Mouse (Mus musculus) midbrain, embryonic 10.5 days (tissue): ENCODE measurements around the gene Ctnna2. TPM values are rescaled to one million over a fixed set of nuclear protein-coding genes. Genes with fewer than 3 reads are reported as not detected.
A peak's percentile ranks its signal among the peaks of the same experiment; 100 is the strongest.

Experiments
- DNase-seq: peaks from one replicate; pipeline ENCODE4 v3.0.0-alpha.2; 2017; ENCODE audit warnings: low spot score
- H3K27ac ChIP-seq: fragments of 300-500 bp; sonication (generic); replicated peaks from 2 replicates; pipeline ENCODE4 v1.5.1; 2016; ENCODE audit warnings: mild to moderate bottlenecking
- H3K27me3 ChIP-seq: fragments of 300-500 bp; sonication (generic); 2 replicates; pipeline ENCODE4 v1.6.1; 2016; ENCODE audit warnings: low read depth, mild to moderate bottlenecking; ENCODE audit not compliant: poor library complexity, severe bottlenecking
- H3K36me3 ChIP-seq: fragments of 300-500 bp; sonication (generic); 2 replicates; pipeline ENCODE4 v1.6.1; 2016; ENCODE audit warnings: mild to moderate bottlenecking, moderate library complexity
- H3K4me1 ChIP-seq: fragments of 300-500 bp; sonication (generic); 2 replicates; pipeline ENCODE4 v1.6.1; 2016
- H3K4me3 ChIP-seq: fragments of 300-500 bp; sonication (generic); 2 replicates; pipeline ENCODE4 v1.5.1; 2016; ENCODE audit warnings: mild to moderate bottlenecking, moderate library complexity
- H3K9me3 ChIP-seq: fragments of 300-500 bp; sonication (generic); replicated peaks from 2 replicates; pipeline ENCODE4 v1.6.1; 2016; ENCODE audit warnings: mild to moderate bottlenecking
- WGBS: fragments of 180-500 bp; shearing (Covaris S2); methylation state at CpG from one replicate; pipeline ENCODE4 v1.1.7; 2016; 5-methylcytosine and 5-hydroxymethylcytosine counted together
- polyA plus RNA-seq: library from polyadenylated mRNA; unstranded; fragments of >200 nt; fragmentation: Nextera tagmentation; extraction: Ambion mirVana; gene quantifications from 2 replicates; pipeline ENCODE4 v1.2.1, GENCODE M21; 2016

The Ctnna2 gene
- polyA plus RNA-seq, 1 experiment from 2014 or later, result 21.6 TPM

DNA sequence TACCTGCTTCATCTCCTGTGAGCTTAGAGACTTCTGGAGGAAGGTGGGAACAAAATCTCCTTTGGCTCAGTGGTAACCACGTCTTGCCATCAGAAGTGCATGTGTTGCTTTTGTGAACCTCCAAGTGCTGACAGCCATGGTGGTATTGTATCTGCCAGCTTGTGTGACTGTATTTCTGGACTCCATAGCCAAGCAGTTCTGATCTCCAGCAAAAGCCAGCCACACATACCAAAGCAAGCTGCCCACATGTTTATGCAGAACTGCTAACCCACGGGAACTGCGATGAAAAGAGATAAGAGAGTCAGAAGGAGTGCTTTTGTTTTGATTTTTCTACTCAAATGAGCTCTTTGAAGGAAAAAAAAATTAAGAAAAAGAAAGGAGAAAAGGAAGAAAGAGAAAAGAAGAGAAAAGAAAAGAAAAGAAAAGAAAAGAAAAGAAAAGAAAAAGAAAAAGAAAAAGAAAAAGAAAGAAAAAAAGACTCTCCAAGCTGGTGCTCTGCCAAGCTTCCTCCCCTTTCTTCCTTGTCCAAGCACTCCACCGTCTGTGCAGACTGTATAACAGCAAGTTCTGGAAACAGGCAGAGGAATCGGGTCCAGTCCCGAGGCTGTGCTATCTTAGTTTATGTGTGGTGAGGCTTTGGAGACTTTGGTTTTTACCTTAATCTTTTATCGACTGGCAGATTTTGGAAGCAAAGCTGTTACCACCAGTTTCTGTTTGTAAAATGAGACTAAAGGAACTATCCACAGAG, 722.0 kb downstream of the Ctnna2 start:
- no peaks in the 10 kb centered on the region for H3K9me3 ChIP-seq

DNA sequence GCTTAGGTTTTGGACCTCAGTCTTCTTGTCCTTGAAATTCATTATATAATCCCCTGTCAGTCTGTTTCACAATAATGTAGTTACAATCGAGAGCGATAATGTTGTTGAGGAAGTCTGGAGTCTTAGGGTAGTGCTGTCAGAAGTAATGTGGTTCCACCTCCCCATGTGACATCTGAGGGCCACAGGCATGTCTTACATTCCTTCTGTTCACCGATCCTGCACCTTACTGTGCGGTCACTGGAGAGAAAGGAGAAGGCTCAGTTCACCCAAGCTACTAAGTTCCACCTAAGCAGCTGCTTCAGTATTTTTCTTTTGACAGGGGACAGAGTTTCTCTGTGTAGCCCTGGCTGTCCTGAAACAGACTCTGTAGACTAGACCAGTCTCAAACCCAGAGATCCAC, 723.2 kb downstream of the Ctnna2 start:
- no peaks in the 10 kb centered on the region for H3K4me1 ChIP-seq
- H3K4me3 ChIP-seq, result no peak overlapping the region
- no peaks in the 10 kb centered on the region for H3K36me3 ChIP-seq
- no peak overlapping the region for H3K27ac ChIP-seq
- no peak for DNase-seq
- no peaks in the 10 kb centered on the region for H3K27me3 ChIP-seq
- no peaks in the 10 kb centered on the region for H3K9me3 ChIP-seq
- WGBS, result 88% methylated on average over 4 of the region's 4 CpGs

More for the DNA sequence above, 722.0 kb downstream of the Ctnna2 start:
- Histone ChIP-seq H3K4me3 (no peak overlapping the region), H3K27ac (no peak overlapping the region), H3K4me1 (no peaks in the 10 kb centered on the region), H3K36me3 (no peaks in the 10 kb centered on the region), H3K27me3 (no peaks in the 10 kb centered on the region)
- WGBS, result 62% methylated on average over 7 of the region's 7 CpGs
- DNase-seq, result no peak

DNA sequence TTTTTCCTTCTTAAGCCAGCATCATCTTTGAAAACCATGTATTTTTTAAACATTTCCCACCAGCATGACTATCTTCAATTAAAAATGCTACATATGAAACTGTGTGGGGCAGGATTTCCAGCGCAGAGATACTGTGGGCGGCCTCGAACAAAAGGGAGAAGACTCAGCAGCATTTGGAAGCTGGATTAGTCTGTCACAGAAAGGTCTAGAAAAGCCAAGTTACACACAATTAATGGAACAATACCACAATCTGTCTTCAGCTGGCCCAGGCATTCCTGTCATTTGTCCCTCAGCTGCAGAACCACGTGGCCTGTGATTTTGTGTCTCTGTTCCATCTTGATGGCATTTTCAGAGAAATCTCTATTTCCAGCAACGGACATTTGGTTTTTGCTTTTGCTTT, 726.0 kb downstream of the Ctnna2 start:
- Histone ChIP-seq H3K4me1 (no peaks in the 10 kb centered on the region), H3K4me3 (no peak overlapping the region), H3K9me3 (no peaks in the 10 kb centered on the region), H3K36me3 (no peaks in the 10 kb centered on the region), H3K27me3 (no peaks in the 10 kb centered on the region), H3K27ac (no peak overlapping the region)
- no peak for DNase-seq
- 72% methylated on average over 5 of the region's 5 CpGs for WGBS

DNA sequence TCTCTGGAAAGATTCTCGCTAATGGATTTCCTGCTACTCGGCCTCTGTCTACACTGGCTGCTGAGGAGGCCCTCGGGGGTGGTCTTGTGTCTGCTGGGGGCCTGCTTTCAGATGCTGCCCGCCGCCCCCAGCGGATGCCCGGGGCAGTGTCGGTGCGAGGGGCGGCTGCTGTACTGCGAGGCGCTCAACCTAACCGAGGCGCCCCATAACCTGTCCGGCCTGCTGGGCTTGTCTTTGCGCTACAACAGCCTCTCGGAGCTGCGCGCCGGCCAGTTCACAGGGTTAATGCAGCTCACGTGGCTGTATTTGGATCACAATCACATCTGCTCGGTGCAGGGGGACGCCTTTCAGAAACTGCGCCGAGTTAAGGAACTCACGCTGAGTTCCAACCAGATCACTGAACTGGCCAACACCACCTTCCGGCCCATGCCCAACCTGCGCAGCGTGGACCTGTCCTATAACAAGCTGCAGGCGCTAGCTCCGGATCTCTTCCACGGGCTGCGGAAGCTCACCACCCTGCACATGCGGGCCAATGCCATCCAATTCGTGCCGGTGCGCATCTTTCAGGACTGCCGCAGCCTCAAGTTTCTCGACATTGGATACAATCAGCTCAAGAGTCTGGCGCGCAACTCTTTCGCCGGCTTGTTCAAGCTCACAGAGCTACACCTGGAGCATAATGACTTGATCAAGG, 735.8 kb downstream of the Ctnna2 start:
- H3K4me3 ChIP-seq, result peak overlapping the region; percentile 65
- WGBS, result under 1% methylated on average over 43 of the region's 43 CpGs

DNA sequence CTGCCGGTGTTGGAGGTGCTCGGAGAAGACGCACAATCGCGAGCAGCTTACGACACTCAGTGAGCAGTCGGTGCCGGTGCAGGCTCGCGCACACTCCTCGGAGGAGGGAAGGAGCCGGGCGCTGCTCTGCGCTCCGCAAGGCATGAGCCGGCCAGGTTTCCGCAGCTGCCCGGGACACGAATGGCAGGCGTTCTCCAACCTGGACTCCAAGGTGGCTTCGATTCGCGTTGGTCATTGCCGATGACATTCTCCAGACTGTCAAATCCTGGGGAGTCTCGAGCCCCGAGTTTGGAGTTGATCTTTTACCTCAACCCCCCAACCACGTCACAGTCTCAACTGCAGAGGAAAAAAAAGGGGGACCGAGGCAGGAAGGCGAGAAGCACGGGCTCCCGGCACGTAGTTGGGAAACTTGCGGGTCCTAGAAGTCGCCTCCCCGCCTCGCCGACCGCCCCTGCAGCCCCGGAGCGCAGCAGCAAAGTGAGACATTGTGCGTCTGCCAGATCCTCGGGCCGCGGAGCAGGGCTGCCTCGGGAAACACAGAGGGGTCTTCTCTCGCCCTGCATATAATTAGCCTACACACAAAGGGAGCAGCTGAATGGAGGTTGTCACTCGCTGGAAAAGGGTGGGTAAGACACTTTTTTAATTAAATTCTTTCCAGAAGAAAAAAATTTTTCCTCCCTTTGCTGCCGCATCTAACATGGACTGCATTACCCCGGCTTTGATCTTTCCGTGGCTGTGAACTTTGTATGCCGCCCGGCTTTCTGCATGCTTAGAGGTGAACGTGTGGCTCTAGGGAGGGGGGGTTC, 736.7 kb downstream of the Ctnna2 start, which contains the start of gene Lrrtm1:
TSS of gene Lrrtm1 (plus strand) at position 89 of the 806 bp plus-strand sequence.
- peaks cover 65% of the 10 kb centered on the region for H3K27me3 ChIP-seq
- H3K4me1 ChIP-seq, result peaks cover 25% of the 10 kb centered on the region
- DNase-seq, result peak; percentile 78
- under 1% methylated on average over 53 of the region's 53 CpGs for WGBS
- no peaks in the 10 kb centered on the region for H3K36me3 ChIP-seq
- no peaks in the 10 kb centered on the region for H3K9me3 ChIP-seq
- peak within 1 kb of the TSS; percentile 86 for H3K27ac ChIP-seq
- peak within 1 kb of the TSS; percentile 65 for H3K4me3 ChIP-seq

More for the DNA sequence above, 735.8 kb downstream of the Ctnna2 start:
- H3K27me3 ChIP-seq, result peaks cover 66% of the 10 kb centered on the region
- DNase-seq, result peak; percentile 78
- no peaks in the 10 kb centered on the region for H3K9me3 ChIP-seq
- H3K27ac ChIP-seq, result peak overlapping the region; percentile 86
- H3K4me1 ChIP-seq, result peaks cover 25% of the 10 kb centered on the region
- H3K36me3 ChIP-seq, result no peaks in the 10 kb centered on the region

DNA sequence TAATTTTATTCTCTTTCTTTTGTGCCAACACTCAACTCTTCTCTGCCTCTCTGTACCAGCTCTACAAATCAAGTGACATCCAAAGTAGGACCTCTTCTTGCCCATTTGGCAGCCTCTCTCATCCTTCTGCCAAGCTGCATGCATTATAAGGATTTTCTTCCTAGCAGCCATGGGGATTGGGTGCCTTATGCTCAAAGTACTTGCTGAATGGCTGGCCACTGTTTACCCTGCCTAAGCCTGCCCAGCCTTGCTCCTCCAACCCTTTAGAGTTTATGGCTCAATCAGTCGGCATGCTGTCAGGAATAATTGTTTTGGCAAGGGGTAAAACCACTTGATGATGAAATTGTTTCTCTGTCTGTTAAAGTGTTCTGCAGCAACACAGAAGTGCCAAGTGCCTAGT, 739.1 kb downstream of the Ctnna2 start:
- DNase-seq, result no peak
- no peak overlapping the region for H3K4me3 ChIP-seq
- WGBS, result 52% methylated on average over 1 of the region's 1 CpGs
- H3K36me3 ChIP-seq, result no peaks in the 10 kb centered on the region
- peaks cover 41% of the 10 kb centered on the region for H3K27me3 ChIP-seq
- H3K4me1 ChIP-seq, result peaks cover 25% of the 10 kb centered on the region
- no peak overlapping the region for H3K27ac ChIP-seq
- no peaks in the 10 kb centered on the region for H3K9me3 ChIP-seq

DNA sequence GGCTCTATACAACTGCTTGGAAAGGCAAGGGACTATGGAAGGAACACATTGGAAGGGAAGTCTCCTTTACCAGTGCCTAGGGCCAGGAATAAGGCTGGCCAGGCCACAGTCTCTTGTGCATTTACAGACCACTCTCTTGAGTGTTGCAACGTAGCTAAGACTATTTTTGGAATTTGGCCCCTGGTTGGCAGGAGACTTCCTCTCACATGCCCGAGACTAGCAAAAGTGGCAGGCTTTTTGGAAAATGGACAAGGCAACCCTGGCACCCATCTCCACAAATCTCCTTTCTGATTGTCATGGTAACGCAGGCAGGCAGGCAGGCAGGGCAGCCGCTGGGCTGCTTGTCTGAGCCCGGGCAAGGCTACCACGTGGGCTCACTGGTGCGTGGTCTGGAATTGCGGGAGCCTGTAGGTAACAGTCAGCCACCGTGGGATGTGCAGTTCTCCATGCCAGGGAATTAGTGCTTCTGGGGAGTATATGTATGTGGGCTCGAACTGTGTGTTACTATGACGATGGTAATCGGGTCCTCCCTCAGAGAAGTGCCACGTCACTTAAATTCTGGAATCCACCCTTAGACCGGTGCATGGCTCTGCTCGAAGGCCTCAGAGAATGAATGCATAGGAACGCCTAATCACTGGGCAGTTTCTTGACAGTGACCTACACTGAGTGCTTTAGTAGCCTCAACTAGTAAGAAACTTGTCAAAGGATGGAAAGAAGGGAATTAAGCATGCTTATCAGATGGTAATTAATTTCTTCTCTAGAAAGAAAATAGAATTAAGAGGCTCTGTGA, 756.5 kb downstream of the Ctnna2 start:
- Histone ChIP-seq H3K4me3 (0 out of 2 replicates have a peak overlapping the region, but pooled peaks have one; percentile 4), H3K27me3 (no peaks in the 10 kb centered on the region), H3K36me3 (no peaks in the 10 kb centered on the region), H3K4me1 (peaks cover 25% of the 10 kb centered on the region), H3K27ac (no peak overlapping the region), H3K9me3 (no peaks in the 10 kb centered on the region)
- 51% methylated on average over 16 of the region's 16 CpGs for WGBS
- DNase-seq, result peak; percentile 37

DNA sequence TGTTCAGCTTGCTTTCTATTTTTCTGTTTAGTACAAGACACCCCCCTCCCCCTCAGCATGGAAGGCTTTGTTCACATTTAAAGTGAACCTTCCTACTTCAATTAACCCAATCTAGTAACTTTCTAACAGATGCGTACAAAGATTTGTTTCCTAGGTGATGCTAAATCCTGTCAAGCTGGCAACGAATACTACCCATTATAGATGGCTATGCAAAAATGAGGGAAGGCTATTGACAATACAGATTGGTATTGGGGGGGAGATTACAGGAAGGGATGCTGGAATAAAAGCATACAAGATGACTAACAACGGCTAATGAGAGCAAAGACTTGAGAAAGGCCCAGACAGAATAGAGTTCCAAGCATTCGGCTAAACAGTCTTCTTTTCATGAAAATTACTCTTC, 758.7 kb downstream of the Ctnna2 start:
- Histone ChIP-seq H3K27me3 (no peaks in the 10 kb centered on the region), H3K4me3 (no peak overlapping the region), H3K9me3 (no peaks in the 10 kb centered on the region), H3K4me1 (peaks cover 25% of the 10 kb centered on the region), H3K27ac (no peak overlapping the region), H3K36me3 (no peaks in the 10 kb centered on the region)
- WGBS, result 33% methylated on average over 4 of the region's 4 CpGs
- no peak for DNase-seq

DNA sequence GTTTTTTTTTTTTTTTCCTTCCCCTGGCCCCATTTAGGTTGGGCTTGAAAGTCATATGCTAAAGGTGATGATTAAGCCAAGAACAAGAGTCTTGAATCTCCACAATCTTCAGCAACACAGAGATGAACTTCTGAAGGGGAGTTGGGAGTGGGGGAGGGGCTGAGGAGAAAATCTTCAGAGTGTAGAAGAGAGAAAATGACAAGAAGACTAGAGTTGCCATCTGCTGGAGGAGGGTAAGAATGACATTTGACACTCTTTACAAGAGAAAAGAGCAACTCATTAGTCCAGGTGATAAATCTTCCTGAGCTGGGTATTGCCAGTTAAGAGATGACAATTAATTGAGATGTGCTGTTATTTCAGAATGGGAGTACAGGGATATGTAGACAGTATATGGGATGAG, 760.6 kb downstream of the Ctnna2 start:
- no peak overlapping the region for H3K4me3 ChIP-seq
- peak; percentile 20 for DNase-seq
- H3K36me3 ChIP-seq, result no peaks in the 10 kb centered on the region
- H3K9me3 ChIP-seq, result no peaks in the 10 kb centered on the region
- no peaks in the 10 kb centered on the region for H3K27me3 ChIP-seq
- no peak overlapping the region for H3K27ac ChIP-seq
- peaks cover 33% of the 10 kb centered on the region for H3K4me1 ChIP-seq

DNA sequence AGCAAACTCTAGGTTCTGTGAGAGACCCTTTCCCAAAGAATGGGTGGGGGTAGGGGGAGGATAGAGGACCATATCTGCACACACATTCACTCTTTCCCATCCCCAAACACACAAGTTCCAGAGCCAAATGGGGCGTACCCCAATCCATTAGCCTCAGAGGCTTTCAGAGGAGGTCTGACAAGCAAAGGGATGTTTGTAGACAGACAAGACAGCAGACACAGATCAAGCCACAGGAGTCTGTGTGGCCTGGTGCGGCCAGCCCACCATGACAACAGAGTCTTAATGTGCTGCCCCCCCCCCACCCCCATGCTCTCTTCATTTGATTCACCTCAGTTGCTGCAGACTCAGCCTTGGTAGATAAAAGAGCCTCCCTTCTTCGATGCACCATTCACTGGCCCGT, 764.2 kb downstream of the Ctnna2 start:
- H3K27ac ChIP-seq, result no peak overlapping the region

DNA sequence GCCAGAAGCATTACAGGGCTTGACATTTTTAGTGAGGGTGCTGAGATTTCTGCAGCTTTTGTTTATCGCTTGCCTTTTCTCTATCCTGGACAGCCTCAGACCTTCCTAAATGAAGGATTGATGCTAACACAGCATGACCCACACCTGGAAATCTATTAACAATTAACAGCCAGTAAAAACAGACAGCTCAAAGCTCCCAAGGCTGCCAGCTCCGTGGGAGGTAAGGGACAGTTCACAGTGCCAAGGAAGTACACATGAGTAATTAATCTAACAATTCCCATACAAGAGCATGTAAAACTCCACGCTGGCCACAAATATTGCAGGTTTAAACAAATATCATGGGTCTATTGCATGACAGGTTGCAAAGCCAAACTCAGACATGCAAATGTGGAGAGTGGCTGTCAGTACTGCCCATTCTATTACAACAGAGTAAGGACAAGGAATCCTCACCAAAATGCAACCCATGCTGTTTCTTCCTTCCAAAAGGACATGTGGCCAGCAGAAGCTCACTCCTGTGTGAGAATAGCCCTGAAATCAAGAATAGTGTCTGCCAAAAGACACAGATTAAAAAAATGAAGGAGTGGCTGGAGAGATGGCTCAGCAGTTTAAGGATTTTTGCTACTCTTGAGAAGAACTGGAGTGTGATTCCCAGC, 765.6 kb downstream of the Ctnna2 start:
- Histone ChIP-seq H3K9me3 (no peaks in the 10 kb centered on the region), H3K4me1 (peaks cover 11% of the 10 kb centered on the region; the same call in 1 of the 2 replicates), H3K27me3 (no peaks in the 10 kb centered on the region), H3K4me3 (no peak overlapping the region), H3K27ac (no peak overlapping the region), H3K36me3 (no peaks in the 10 kb centered on the region)
- DNase-seq, result no peak
- 49% methylated on average over 3 of the region's 3 CpGs for WGBS

More for the DNA sequence above, 764.2 kb downstream of the Ctnna2 start:
- Histone ChIP-seq H3K27me3 (no peaks in the 10 kb centered on the region), H3K4me1 (peaks cover 14% of the 10 kb centered on the region), H3K36me3 (no peaks in the 10 kb centered on the region), H3K9me3 (no peaks in the 10 kb centered on the region), H3K4me3 (no peak overlapping the region)
- no peak for DNase-seq
- 56% methylated on average over 4 of the region's 4 CpGs for WGBS

DNA sequence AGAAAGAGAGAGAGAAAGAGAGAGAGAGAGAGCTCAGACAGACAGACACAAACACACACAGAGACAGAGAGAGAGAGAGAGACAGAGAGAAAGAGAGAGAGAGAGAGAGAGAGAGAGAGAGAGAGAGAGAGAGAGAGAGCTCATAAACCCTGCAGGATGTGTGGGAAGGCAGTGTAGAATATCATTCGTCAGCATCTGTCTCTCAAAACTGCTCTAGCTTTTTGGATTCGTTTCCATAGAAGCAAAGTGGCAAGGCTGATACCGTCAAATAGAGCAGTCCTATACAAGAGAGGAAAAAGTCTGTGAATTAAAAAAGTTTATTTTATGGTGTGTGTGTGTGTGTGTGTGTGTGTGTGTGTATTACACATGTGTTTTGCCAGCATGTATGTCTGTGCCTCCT, 769.6 kb downstream of the Ctnna2 start:
- Histone ChIP-seq H3K4me3 (no peak overlapping the region), H3K4me1 (peaks cover 4% of the 10 kb centered on the region; the same call in 1 of the 2 replicates), H3K27me3 (no peaks in the 10 kb centered on the region), H3K9me3 (no peaks in the 10 kb centered on the region), H3K36me3 (no peaks in the 10 kb centered on the region), H3K27ac (no peak overlapping the region)
- 87% methylated on average over 3 of the region's 3 CpGs for WGBS
- no peak for DNase-seq
